Mouse (Mus musculus): ENCODE measurements around the gene Gna15. TPM values are rescaled to one million over a fixed set of nuclear protein-coding genes. Genes with fewer than 3 reads are reported as not detected.
A peak's percentile ranks its signal among the peaks of the same experiment; 100 is the strongest.

The Gna15 gene
- polyA plus RNA-seq, 1 experiment, result 1.5 TPM

- no peak for TF ChIP-seq CTCF (IDR thresholded peaks at IDR 0.05; ENCODE audit: extremely low read depth, insufficient read length, insufficient replicate concordance, low read depth, low read length)
- no peak for TF ChIP-seq POLR2A (IDR thresholded peaks at IDR 0.05; ENCODE audit: low read depth, low read length)
- Histone ChIP-seq H3K4me3 (ENCODE audit: low read depth, low read length) (no peak overlapping the region), H3K4me1 (ENCODE audit: control insufficient read depth, insufficient read depth, insufficient read length, low read length) (no peaks in the 10 kb centered on the region), H3K27me3 (ENCODE audit: control insufficient read depth, insufficient read depth, low read length) (no peaks in the 10 kb centered on the region), H3K36me3 (ENCODE audit: control insufficient read depth, insufficient read depth, low read length) (no peaks in the 10 kb centered on the region), H3K27ac (ENCODE audit: insufficient read depth, low read depth, low read length) (no peak overlapping the region)
- 51% methylated on average over 14 of the region's 14 CpGs for WGBS
Measured at GRCm38 (mm10) chr10:81510246-81510810, 13.7 kb downstream of the Gna15 start.

GRCm38 (mm10) chr10:81507691-81508489 is 16.1 kb downstream of the Gna15 start:
- no peak overlapping the region for H3K4me3 ChIP-seq (ENCODE audit: low read depth, low read length)
- TF ChIP-seq POLR2A (IDR thresholded peaks at IDR 0.05; ENCODE audit: low read depth, low read length) (no peak), CTCF (IDR thresholded peaks at IDR 0.05; ENCODE audit: extremely low read depth, insufficient read length, insufficient replicate concordance, low read depth, low read length) (no peak)
- no peaks in the 10 kb centered on the region for H3K36me3 ChIP-seq (ENCODE audit: control insufficient read depth, insufficient read depth, low read length)
- no peak overlapping the region for H3K27ac ChIP-seq (ENCODE audit: insufficient read depth, low read depth, low read length)
- peaks cover under 1% of the 10 kb centered on the region for H3K4me1 ChIP-seq (ENCODE audit: control insufficient read depth, insufficient read depth, insufficient read length, low read length)
- 47% methylated on average over 13 of the region's 13 CpGs for WGBS
- no peaks in the 10 kb centered on the region for H3K27me3 ChIP-seq (ENCODE audit: control insufficient read depth, insufficient read depth, low read length)

GRCm38 (mm10) chr10:81507095-81507494 is 16.9 kb downstream of the Gna15 start:
- TF ChIP-seq POLR2A (IDR thresholded peaks at IDR 0.05; ENCODE audit: low read depth, low read length) (no peak), CTCF (IDR thresholded peaks at IDR 0.05; ENCODE audit: extremely low read depth, insufficient read length, insufficient replicate concordance, low read depth, low read length) (no peak)
- Histone ChIP-seq H3K27me3 (ENCODE audit: control insufficient read depth, insufficient read depth, low read length) (no peaks in the 10 kb centered on the region), H3K27ac (ENCODE audit: insufficient read depth, low read depth, low read length) (no peak overlapping the region)

GRCm38 (mm10) chr10:81505016-81505664 is 18.9 kb downstream of the Gna15 start:
- no peaks in the 10 kb centered on the region for H3K27me3 ChIP-seq (ENCODE audit: control insufficient read depth, insufficient read depth, low read length)
- 73% methylated on average over 15 of the region's 15 CpGs for WGBS
- peaks cover 3% of the 10 kb centered on the region for H3K4me1 ChIP-seq (ENCODE audit: control insufficient read depth, insufficient read depth, insufficient read length, low read length)
- H3K27ac ChIP-seq (ENCODE audit: insufficient read depth, low read depth, low read length), result no peak overlapping the region
- H3K36me3 ChIP-seq (ENCODE audit: control insufficient read depth, insufficient read depth, low read length), result no peaks in the 10 kb centered on the region
- TF ChIP-seq CTCF (IDR thresholded peaks at IDR 0.05; ENCODE audit: extremely low read depth, insufficient read length, insufficient replicate concordance, low read depth, low read length), result no peak
- TF ChIP-seq POLR2A (IDR thresholded peaks at IDR 0.05; ENCODE audit: low read depth, low read length), result no peak
- no peak overlapping the region for H3K4me3 ChIP-seq (ENCODE audit: low read depth, low read length)

More at GRCm38 (mm10) chr10:81507095-81507494, 16.9 kb downstream of the Gna15 start:
- 35% methylated on average over 6 of the region's 6 CpGs for WGBS
- H3K36me3 ChIP-seq (ENCODE audit: control insufficient read depth, insufficient read depth, low read length), result no peaks in the 10 kb centered on the region
- no peak overlapping the region for H3K4me3 ChIP-seq (ENCODE audit: low read depth, low read length)
- peaks cover 3% of the 10 kb centered on the region for H3K4me1 ChIP-seq (ENCODE audit: control insufficient read depth, insufficient read depth, insufficient read length, low read length)

- H3K27me3 ChIP-seq (ENCODE audit: control insufficient read depth, insufficient read depth, low read length), result no peaks in the 10 kb centered on the region
- peak overlapping the region; percentile 41 for H3K4me3 ChIP-seq (ENCODE audit: low read depth, low read length)
- TF ChIP-seq POLR2A (IDR thresholded peaks at IDR 0.05; ENCODE audit: low read depth, low read length) (no peak), CTCF (IDR thresholded peaks at IDR 0.05; ENCODE audit: extremely low read depth, insufficient read length, insufficient replicate concordance, low read depth, low read length) (peak; percentile 93)
- WGBS, result 5% methylated on average over 36 of the region's 36 CpGs
- H3K36me3 ChIP-seq (ENCODE audit: control insufficient read depth, insufficient read depth, low read length), result no peaks in the 10 kb centered on the region
- peaks cover 3% of the 10 kb centered on the region for H3K4me1 ChIP-seq (ENCODE audit: control insufficient read depth, insufficient read depth, insufficient read length, low read length)
- no peak overlapping the region for H3K27ac ChIP-seq (ENCODE audit: insufficient read depth, low read depth, low read length)
Measured at GRCm38 (mm10) chr10:81502658-81503057, 21.4 kb downstream of the Gna15 start.

GRCm38 (mm10) chr10:81501863-81502262 is 22.2 kb downstream of the Gna15 start:
- no peaks in the 10 kb centered on the region for H3K36me3 ChIP-seq (ENCODE audit: control insufficient read depth, insufficient read depth, low read length)
- no peaks in the 10 kb centered on the region for H3K27me3 ChIP-seq (ENCODE audit: control insufficient read depth, insufficient read depth, low read length)
- H3K4me1 ChIP-seq (ENCODE audit: control insufficient read depth, insufficient read depth, insufficient read length, low read length), result peaks cover 3% of the 10 kb centered on the region
- WGBS, result 83% methylated on average over 5 of the region's 5 CpGs
- H3K27ac ChIP-seq (ENCODE audit: insufficient read depth, low read depth, low read length), result no peak overlapping the region
- TF ChIP-seq CTCF (IDR thresholded peaks at IDR 0.05; ENCODE audit: extremely low read depth, insufficient read length, insufficient replicate concordance, low read depth, low read length), result no peak
- TF ChIP-seq POLR2A (IDR thresholded peaks at IDR 0.05; ENCODE audit: low read depth, low read length), result no peak
- H3K4me3 ChIP-seq (ENCODE audit: low read depth, low read length), result no peak overlapping the region

- Histone ChIP-seq H3K4me3 (ENCODE audit: low read depth, low read length) (peak within 1 kb of the TSS; percentile 63), H3K27ac (ENCODE audit: insufficient read depth, low read depth, low read length) (peak within 1 kb of the TSS; percentile 61), H3K4me1 (ENCODE audit: control insufficient read depth, insufficient read depth, insufficient read length, low read length) (peaks cover 9% of the 10 kb centered on the region), H3K27me3 (ENCODE audit: control insufficient read depth, insufficient read depth, low read length) (no peaks in the 10 kb centered on the region), H3K36me3 (ENCODE audit: control insufficient read depth, insufficient read depth, low read length) (no peaks in the 10 kb centered on the region)
- 77% methylated on average over 3 of the region's 3 CpGs for WGBS
- no peak for TF ChIP-seq CTCF (IDR thresholded peaks at IDR 0.05; ENCODE audit: extremely low read depth, insufficient read length, insufficient replicate concordance, low read depth, low read length)
- TF ChIP-seq POLR2A (IDR thresholded peaks at IDR 0.05; ENCODE audit: low read depth, low read length), result no peak
Measured at GRCm38 (mm10) chr10:81500032-81500431, 24.0 kb downstream of the Gna15 start, which contains the start of gene S1pr4. Gene S1pr4 (minus strand): TSS chr10:81500132.
